Mouse (Mus musculus) liver, embryonic 14.5 days (tissue): ENCODE data around the gene Hsf2. TPM values are rescaled to one million over a fixed set of nuclear protein-coding genes. Genes with fewer than 3 reads are reported as not detected.

ENCODE experiments used
- ATAC-seq: fragments of 200-750 bp; cut with Nextera tagmentation; 2 replicates; pipeline ENCODE4 v1.8.0; 2017; ENCODE audit warnings: moderate number of reproducible peaks, mild to moderate bottlenecking, moderate library complexity; ENCODE audit not compliant: insufficient read depth
- DNase-seq, 3 experiments: peaks; one replicate each; pipeline ENCODE4 v3.0.0-alpha.2; 2012 to 2013; ENCODE audit warnings: low read depth in 3 of 3, low spot score in 3 of 3
- H3K27ac ChIP-seq: fragments of 300-500 bp; sonication (generic); 2 replicates; pipeline ENCODE4 v1.5.1; 2014; ENCODE audit warnings: moderate library complexity, mild to moderate bottlenecking, control low read depth, inconsistent platforms
- H3K27me3 ChIP-seq: fragments of 300-500 bp; sonication (generic); 2 replicates; pipeline ENCODE4 v1.6.1; 2014; ENCODE audit warnings: mild to moderate bottlenecking, low read length, moderate library complexity; ENCODE audit not compliant: control insufficient read depth, insufficient read depth
- H3K36me3 ChIP-seq: fragments of 300-500 bp; sonication (generic); replicated peaks from 2 replicates; pipeline ENCODE4 v1.6.1; 2014; ENCODE audit warnings: low read depth; ENCODE audit not compliant: control insufficient read depth, insufficient read depth
- H3K4me1 ChIP-seq, 2 experiments: fragments of 200-500 bp in 1 of 2; fragments of 300-500 bp in 1 of 2; sonication (generic) in 1 of 2; replicated peaks; 2 replicates each; pipeline ENCODE4 v1.6.1; 2012 to 2014; ENCODE audit warnings: antibody characterized with exemption in 1 of 2, inconsistent platforms in 1 of 2, low read length in 1 of 2; ENCODE audit not compliant: control insufficient read depth in 2 of 2, insufficient read depth in 2 of 2
- H3K4me2 ChIP-seq: fragments of 300-500 bp; sonication (generic); 2 replicates; pipeline ENCODE4 v1.6.1; 2014; ENCODE audit warnings: low read depth, mild to moderate bottlenecking, control low read depth, moderate library complexity
- H3K4me3 ChIP-seq, 2 experiments: fragments of 200-500 bp in 1 of 2; fragments of 300-500 bp in 1 of 2; sonication (generic) in 1 of 2; 2 replicates each; pipeline ENCODE4 v1.5.1; 2012 to 2014; ENCODE audit warnings: low read depth in 2 of 2, low read length in 2 of 2, mild to moderate bottlenecking in 2 of 2, control low read depth in 1 of 2, inconsistent platforms in 1 of 2, moderate library complexity in 1 of 2; ENCODE audit not compliant: insufficient read depth in 1 of 2
- H3K9ac ChIP-seq: fragments of 300-500 bp; sonication (generic); replicated peaks from 2 replicates; pipeline ENCODE4 v1.6.1; 2014; ENCODE audit warnings: mild to moderate bottlenecking, control low read depth, moderate library complexity
- H3K9me3 ChIP-seq: fragments of 300-500 bp; sonication (generic); 2 replicates; pipeline ENCODE4 v1.6.1; 2016; ENCODE audit warnings: low read length, mixed read lengths; ENCODE audit not compliant: control insufficient read depth
- CTCF ChIP-seq: IDR thresholded peaks from 2 replicates; pipeline ENCODE4 v1.5.1; 2016; ENCODE audit warnings: antibody characterized with exemption, low read depth, control low read depth
- EP300 ChIP-seq: IDR thresholded peaks from 2 replicates; pipeline ENCODE4 v1.6.1; 2016; ENCODE audit warnings: antibody characterized with exemption, low read depth
- WGBS: fragments of 180-500 bp; shearing (Covaris S2); extraction: QIAGEN DNeasy Blood & Tissue Kit; methylation state at CpG from one replicate; pipeline ENCODE4 v1.1.7; 2014; ENCODE audit not compliant: insufficient replicate concordance; 5-methylcytosine and 5-hydroxymethylcytosine counted together
- polyA plus RNA-seq, 2 experiments: library from polyadenylated mRNA; depleted of rRNA in 1 of 2; stranded (reverse) in 1 of 2; unstranded in 1 of 2; fragments of >200 nt; fragmentation: Nextera tagmentation in 1 of 2; extraction: Ambion mirVana in 1 of 2; gene quantifications; 2 replicates each; pipeline versions ENCODE4 v1.2.1 to v1.2.3; 2012 to 2014

The Hsf2 gene
- polyA plus RNA-seq, 2 experiments = 4.8 to 7.5 TPM

GRCm38 (mm10) chr10:57492050-57492449 lies 5.9 kb downstream of the Hsf2 start:
- Histone ChIP-seq H3K4me1 (peaks cover 0 to 4% of the 10 kb centered on the region in 2 experiments; a peak in 1 of 4 replicates), H3K4me2 (no peak overlapping the region), H3K27ac (no peak overlapping the region), H3K9ac (no peak overlapping the region), H3K27me3 (no peaks in the 10 kb centered on the region), H3K36me3 (no peaks in the 10 kb centered on the region), H3K4me3 (no peak overlapping the region), H3K9me3 (no peaks in the 10 kb centered on the region)
- ATAC-seq (no peak), DNase-seq (no peak)
- 61% methylated on average over 2 of the region's 2 CpGs for whole genome bisulfite sequencing
- TF ChIP-seq CTCF (no peak), EP300 (no peak)

GRCm38 (mm10) chr10:57499414-57500156 lies 13.4 kb downstream of the Hsf2 start:
- Histone ChIP-seq H3K9me3 (no peaks in the 10 kb centered on the region), H3K4me2 (no peak overlapping the region; the same call in 1 of the 2 replicates), H3K4me3 (no peak overlapping the region), H3K36me3 (no peaks in the 10 kb centered on the region), H3K9ac (no peak overlapping the region), H3K4me1 (no peaks in the 10 kb centered on the region), H3K27ac (no peak overlapping the region), H3K27me3 (no peaks in the 10 kb centered on the region)
- ATAC-seq (peak; percentile 64; the same call in 1 of the 2 replicates), DNase-seq (no peak)
- TF ChIP-seq CTCF (no peak), EP300 (no peak)
- WGBS = 65% methylated on average over 9 of the region's 9 CpGs

GRCm38 (mm10) chr10:57514616-57515015 lies 28.4 kb downstream of the Hsf2 start:
- 86% methylated on average over 2 of the region's 2 CpGs for WGBS
- no peaks in the 10 kb centered on the region for H3K9me3 ChIP-seq
- H3K36me3 ChIP-seq = peaks cover 26% of the 10 kb centered on the region
- H3K4me3 ChIP-seq = no peak overlapping the region
- TF ChIP-seq CTCF (no peak), EP300 (no peak)
- H3K4me1 ChIP-seq = no peaks in the 10 kb centered on the region
- H3K27ac ChIP-seq = no peak overlapping the region
- no peak overlapping the region for H3K9ac ChIP-seq
- ATAC-seq = no peak
- H3K27me3 ChIP-seq = no peaks in the 10 kb centered on the region
- H3K4me2 ChIP-seq = no peak overlapping the region
- no peak for DNase-seq

GRCm38 (mm10) chr10:57515278-57515677 lies 29.1 kb downstream of the Hsf2 start:
- no peak for TF ChIP-seq EP300
- no peak for TF ChIP-seq CTCF
- DNase-seq = no peak
- peaks cover 27% of the 10 kb centered on the region for H3K36me3 ChIP-seq
- WGBS = 75% methylated on average over 1 of the region's 1 CpGs
- no peak overlapping the region for H3K4me3 ChIP-seq
- H3K4me2 ChIP-seq = no peak overlapping the region
- no peak overlapping the region for H3K27ac ChIP-seq
- H3K27me3 ChIP-seq = no peaks in the 10 kb centered on the region
- no peaks in the 10 kb centered on the region for H3K9me3 ChIP-seq
- no peak overlapping the region for H3K9ac ChIP-seq
- no peaks in the 10 kb centered on the region for H3K4me1 ChIP-seq
- ATAC-seq = no peak

GRCm38 (mm10) chr10:57526469-57526868 lies 40.3 kb downstream of the Hsf2 start:
- Histone ChIP-seq H3K4me2 (no peak overlapping the region), H3K27ac (no peak overlapping the region), H3K4me1 (peaks cover 5 to 12% of the 10 kb centered on the region in 2 experiments), H3K9me3 (no peaks in the 10 kb centered on the region), H3K36me3 (peaks cover 23% of the 10 kb centered on the region), H3K9ac (no peak overlapping the region), H3K4me3 (no peak overlapping the region), H3K27me3 (no peaks in the 10 kb centered on the region)
- no peak for DNase-seq
- no peak for ATAC-seq
- TF ChIP-seq CTCF = no peak
- TF ChIP-seq EP300 = no peak
- 80% methylated on average over 5 of the region's 5 CpGs for WGBS
